Mouse (Mus musculus): Measurements from ENCODE around the gene D330045A20Rik. TPM values are rescaled to one million over a fixed set of nuclear protein-coding genes. Genes with fewer than 3 reads are reported as not detected.

The D330045A20Rik gene
- total RNA-seq (2023), result under 1 TPM in 1 of 2 experiments, not detected in 1; 0.09 TPM

DNA sequence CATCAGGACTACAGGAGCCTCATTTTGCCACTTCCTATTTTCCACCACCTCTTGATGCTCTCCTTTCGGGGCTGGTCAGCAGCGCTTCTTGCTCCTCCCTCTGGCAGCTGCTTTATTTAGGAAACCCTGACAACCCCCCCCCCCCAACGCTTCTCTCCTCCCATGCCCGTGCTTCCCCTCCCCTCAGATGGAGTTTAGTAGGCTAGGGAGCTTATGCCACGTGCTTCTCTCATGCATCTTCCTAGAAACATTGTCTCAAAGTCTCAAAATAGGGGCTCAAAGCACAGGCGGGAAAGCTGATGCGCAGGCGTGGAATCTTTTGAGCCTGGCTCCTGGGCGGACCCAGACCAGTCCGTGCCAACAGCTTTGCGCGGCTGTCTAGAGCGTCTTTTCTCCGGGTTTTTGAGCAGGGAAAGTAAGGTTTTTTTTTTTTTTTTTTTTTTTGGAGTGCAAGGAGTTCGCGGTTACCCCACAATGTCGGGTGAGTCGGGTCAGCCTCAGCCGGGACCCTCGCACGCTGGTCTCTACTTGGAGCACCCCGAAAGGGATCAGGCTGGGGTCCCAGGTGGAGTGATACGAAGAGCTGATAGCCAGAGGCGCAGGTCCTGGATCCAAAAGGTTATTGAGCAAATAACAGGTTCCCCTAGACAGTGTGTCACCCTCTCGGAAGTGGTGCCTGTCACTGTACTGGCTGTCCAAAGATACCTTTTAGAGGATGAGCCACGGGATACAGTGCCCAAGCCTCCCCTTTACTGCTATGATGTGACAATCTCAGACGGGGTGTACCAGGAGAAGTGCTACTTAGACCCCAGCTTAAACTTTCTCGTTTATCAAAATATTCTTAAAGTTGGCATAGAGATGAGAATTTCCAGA lies at the start of gene D330045A20Rik:
Gene D330045A20Rik (plus strand): TSS at position 346 of the 873 bp plus-strand sequence.

DNA sequence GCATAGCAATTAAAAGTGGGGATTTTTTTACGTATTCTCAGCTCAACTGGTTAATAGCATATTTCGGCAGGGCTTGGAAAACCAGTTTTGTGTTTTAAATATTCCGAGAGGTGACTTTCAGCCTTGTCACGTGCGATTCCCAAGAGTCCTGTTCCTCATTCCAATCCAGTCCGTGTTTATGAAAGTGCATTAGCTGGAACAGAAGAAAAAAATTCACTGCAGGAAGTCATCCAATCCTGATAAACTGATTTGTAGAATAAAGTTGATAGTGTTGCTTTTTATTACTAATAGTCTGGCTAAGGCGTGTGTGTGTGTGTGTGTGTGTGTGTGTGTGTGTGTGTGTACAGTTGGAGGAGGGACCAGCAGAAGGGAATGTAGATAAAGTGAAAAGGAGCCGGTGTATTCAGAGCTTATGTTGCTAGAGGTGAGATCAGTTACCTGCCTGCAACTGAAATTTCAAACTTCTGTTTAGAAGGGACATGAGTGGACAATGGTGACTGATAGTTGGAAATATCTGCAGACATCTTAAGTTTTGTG lies 82.8 kb downstream of the D330045A20Rik start, which contains the start of gene Rnf128:
Gene Rnf128 (plus strand): TSS at position 392 of the 537 bp plus-strand sequence.

Other genes with a start within 250 kb of the D330045A20Rik start
- gene Trap1a, start 146.7 kb upstream of the D330045A20Rik start, total RNA-seq (2023), result not detected
- 1 to 10 TPM; 2.0 to 2.1 TPM for gene Rnf128, start 82.9 kb downstream of the D330045A20Rik start, total RNA-seq (2023)
- 1 to 10 TPM; 4.4 to 5.3 TPM for gene Tbc1d8b, start 204.6 kb downstream of the D330045A20Rik start, total RNA-seq (2023)
- gene Gm15013, start 234.1 kb downstream of the D330045A20Rik start, total RNA-seq (2023), result not detected

All from neutrophil, adult 83 days (primary cell).